Mouse (Mus musculus) stomach, embryonic 14.5 days (tissue): ENCODE measurements at regions not wholly inside any gene's neighbourhood (a gene's known extent, or its start where the extent isn't known, plus 50 kb on each side); places are given as distances from the start of the nearest gene placed in this dataset.

Experiments used
- ATAC-seq: fragments of 200-750 bp; cut with Nextera tagmentation; 2 replicates; pipeline ENCODE4 v1.8.0; 2017; ENCODE audit warnings: low read depth, moderate TSS enrichment; ENCODE audit not compliant: insufficient number of reproducible peaks, insufficient read depth, low FRiP score
- H3K27ac ChIP-seq: fragments of 300-500 bp; sonication (generic); 2 replicates; pipeline ENCODE4 v1.5.1; 2014; ENCODE audit warnings: mild to moderate bottlenecking, low read length, moderate library complexity, mixed read lengths
- H3K27me3 ChIP-seq: fragments of 300-500 bp; sonication (generic); 2 replicates; pipeline ENCODE4 v1.6.1; 2014; ENCODE audit warnings: low read length, control low read depth, mixed read lengths; ENCODE audit not compliant: control insufficient read depth, insufficient read depth
- H3K36me3 ChIP-seq: fragments of 300-500 bp; sonication (generic); 2 replicates; pipeline ENCODE4 v1.6.1; 2014; ENCODE audit warnings: mild to moderate bottlenecking, control low read depth, low read length, moderate library complexity, mixed read lengths; ENCODE audit not compliant: control insufficient read depth, insufficient read depth
- H3K4me1 ChIP-seq: fragments of 300-500 bp; sonication (generic); 2 replicates; pipeline ENCODE4 v1.6.1; 2014; ENCODE audit warnings: low read length, control low read depth, mixed read lengths; ENCODE audit not compliant: control insufficient read depth, insufficient read depth
- H3K4me2 ChIP-seq: fragments of 300-500 bp; sonication (generic); replicated peaks from 2 replicates; pipeline ENCODE4 v1.6.1; 2014; ENCODE audit warnings: low read depth, low read length, control low read depth
- H3K4me3 ChIP-seq: fragments of 300-500 bp; sonication (generic); 2 replicates; pipeline ENCODE4 v1.5.1; 2014; ENCODE audit warnings: low read depth, low read length, control low read depth
- H3K9ac ChIP-seq: fragments of 300-500 bp; sonication (generic); replicated peaks from 2 replicates; pipeline ENCODE4 v1.6.1; 2014; ENCODE audit warnings: low read depth, mild to moderate bottlenecking, control low read depth, low read length, moderate library complexity, mixed read lengths
- H3K9me3 ChIP-seq: fragments of 300-500 bp; sonication (generic); 2 replicates; pipeline ENCODE4 v1.6.1; 2016; ENCODE audit warnings: low read depth, low read length, control low read depth; ENCODE audit not compliant: control insufficient read depth
- WGBS: fragments of 180-500 bp; shearing (Covaris S2); extraction: QIAGEN DNeasy Blood & Tissue Kit; methylation state at CpG from one replicate; pipeline ENCODE4 v1.1.7; 2014; 5-methylcytosine and 5-hydroxymethylcytosine counted together

- Histone ChIP-seq H3K27me3 (no peaks in the 10 kb centered on the region), H3K4me1 (0 out of 2 replicates have a peak, but pooled peaks cover 7% of the 10 kb centered on the region), H3K36me3 (no peaks in the 10 kb centered on the region), H3K9me3 (no peaks in the 10 kb centered on the region), H3K9ac (no peak overlapping the region), H3K4me2 (no peak overlapping the region), H3K27ac (no peak overlapping the region), H3K4me3 (no peak overlapping the region)
- ATAC-seq: no peak
- 74% methylated on average over 10 of the region's 10 CpGs for WGBS
Measured at GRCm38 (mm10) chr6:98521526-98521925, 179.0 kb upstream of the Gm765 start.

GRCm38 (mm10) chr6:98514826-98515225 is 172.3 kb upstream of the Gm765 start:
- no peaks in the 10 kb centered on the region for H3K27me3 ChIP-seq
- H3K9ac ChIP-seq: no peak overlapping the region
- H3K36me3 ChIP-seq: no peaks in the 10 kb centered on the region
- no peaks in the 10 kb centered on the region for H3K9me3 ChIP-seq
- no peak overlapping the region for H3K4me2 ChIP-seq
- H3K27ac ChIP-seq: no peak overlapping the region
- no peak for ATAC-seq
- H3K4me1 ChIP-seq: 0 out of 2 replicates have a peak, but pooled peaks cover 7% of the 10 kb centered on the region
- H3K4me3 ChIP-seq: no peak overlapping the region
- 77% methylated on average over 3 of the region's 3 CpGs for WGBS

GRCm38 (mm10) chr6:98514376-98514775 is 171.8 kb upstream of the Gm765 start:
- 0 out of 2 replicates have a peak, but pooled peaks cover 7% of the 10 kb centered on the region for H3K4me1 ChIP-seq
- H3K27me3 ChIP-seq: no peaks in the 10 kb centered on the region
- no peak overlapping the region for H3K9ac ChIP-seq
- WGBS: 42% methylated on average over 7 of the region's 7 CpGs
- H3K36me3 ChIP-seq: no peaks in the 10 kb centered on the region
- ATAC-seq: no peak
- H3K4me2 ChIP-seq: no peak overlapping the region
- H3K27ac ChIP-seq: no peak overlapping the region
- H3K4me3 ChIP-seq: no peak overlapping the region
- H3K9me3 ChIP-seq: no peaks in the 10 kb centered on the region

GRCm38 (mm10) chr6:98513217-98513616 is 170.7 kb upstream of the Gm765 start:
- Histone ChIP-seq H3K27ac (no peak overlapping the region), H3K9me3 (no peaks in the 10 kb centered on the region), H3K9ac (no peak overlapping the region), H3K27me3 (no peaks in the 10 kb centered on the region), H3K4me3 (no peak overlapping the region), H3K4me1 (0 out of 2 replicates have a peak, but pooled peaks cover 7% of the 10 kb centered on the region), H3K4me2 (no peak overlapping the region), H3K36me3 (no peaks in the 10 kb centered on the region)
- no peak for ATAC-seq
- WGBS: 33% methylated on average over 3 of the region's 3 CpGs

GRCm38 (mm10) chr6:98502726-98503125 is 160.2 kb upstream of the Gm765 start:
- Histone ChIP-seq H3K36me3 (no peaks in the 10 kb centered on the region), H3K4me3 (no peak overlapping the region), H3K4me1 (no peaks in the 10 kb centered on the region), H3K27me3 (no peaks in the 10 kb centered on the region), H3K4me2 (no peak overlapping the region), H3K9ac (no peak overlapping the region), H3K27ac (no peak overlapping the region), H3K9me3 (no peaks in the 10 kb centered on the region)
- no peak for ATAC-seq
- WGBS: 72% methylated on average over 2 of the region's 2 CpGs

GRCm38 (mm10) chr6:98499721-98500120 is 157.2 kb upstream of the Gm765 start:
- H3K27ac ChIP-seq: no peak overlapping the region
- H3K27me3 ChIP-seq: no peaks in the 10 kb centered on the region
- no peak overlapping the region for H3K9ac ChIP-seq
- 75% methylated on average over 5 of the region's 5 CpGs for WGBS
- no peak for ATAC-seq
- H3K36me3 ChIP-seq: no peaks in the 10 kb centered on the region
- no peak overlapping the region for H3K4me3 ChIP-seq
- H3K4me2 ChIP-seq: no peak overlapping the region
- H3K4me1 ChIP-seq: no peaks in the 10 kb centered on the region
- H3K9me3 ChIP-seq: no peaks in the 10 kb centered on the region

- no peaks in the 10 kb centered on the region for H3K9me3 ChIP-seq
- H3K4me2 ChIP-seq: no peak overlapping the region
- H3K9ac ChIP-seq: no peak overlapping the region
- no peaks in the 10 kb centered on the region for H3K36me3 ChIP-seq
- no peak overlapping the region for H3K4me3 ChIP-seq
- whole genome bisulfite sequencing: 91% methylated on average over 3 of the region's 3 CpGs
- H3K27me3 ChIP-seq: no peaks in the 10 kb centered on the region
- H3K4me1 ChIP-seq: no peaks in the 10 kb centered on the region
- H3K27ac ChIP-seq: no peak overlapping the region
- ATAC-seq: no peak
Measured at GRCm38 (mm10) chr6:98486626-98487025, 144.1 kb upstream of the Gm765 start.

- Histone ChIP-seq H3K4me3 (no peak overlapping the region), H3K36me3 (no peaks in the 10 kb centered on the region), H3K9ac (no peak overlapping the region), H3K27ac (no peak overlapping the region), H3K4me2 (no peak overlapping the region), H3K9me3 (no peaks in the 10 kb centered on the region), H3K27me3 (no peaks in the 10 kb centered on the region), H3K4me1 (no peaks in the 10 kb centered on the region)
- 55% methylated on average over 3 of the region's 3 CpGs for WGBS
- no peak for ATAC-seq
Measured at GRCm38 (mm10) chr6:98483319-98484123, 141.0 kb upstream of the Gm765 start.

GRCm38 (mm10) chr6:98482319-98482718 is 139.8 kb upstream of the Gm765 start:
- Histone ChIP-seq H3K9ac (no peak overlapping the region), H3K4me3 (no peak overlapping the region), H3K4me2 (no peak overlapping the region), H3K36me3 (no peaks in the 10 kb centered on the region), H3K9me3 (no peaks in the 10 kb centered on the region), H3K27me3 (no peaks in the 10 kb centered on the region), H3K4me1 (no peaks in the 10 kb centered on the region), H3K27ac (no peak overlapping the region)
- ATAC-seq: no peak
- WGBS: 85% methylated on average over 2 of the region's 2 CpGs
